Mouse (Mus musculus) midbrain, postnatal 0 days (tissue): ENCODE measurements at regions not wholly inside any gene's neighbourhood (a gene's known extent, or its start where the extent isn't known, plus 50 kb on each side); places are given as distances from the start of the nearest gene placed in this dataset.

Experiments used
- ATAC-seq: fragments of 200-750 bp; cut with Nextera tagmentation; 2 replicates; pipeline ENCODE4 v1.8.0; 2017; ENCODE audit warnings: moderate number of reproducible peaks, mild to moderate bottlenecking, moderate TSS enrichment, moderate library complexity; ENCODE audit not compliant: low FRiP score
- DNase-seq: peaks from one replicate; pipeline ENCODE4 v3.0.0-alpha.2; 2015; ENCODE audit warnings: low spot score
- H3K27ac ChIP-seq: fragments of 300-500 bp; sonication (generic); 2 replicates; pipeline ENCODE4 v1.5.1; 2014; ENCODE audit warnings: low read depth, mild to moderate bottlenecking, low read length, mixed read lengths
- H3K27me3 ChIP-seq: fragments of 300-500 bp; sonication (generic); 2 replicates; pipeline ENCODE4 v1.6.1; 2014; ENCODE audit warnings: low read length, control low read depth, mixed read lengths; ENCODE audit not compliant: insufficient read depth
- H3K36me3 ChIP-seq: fragments of 300-500 bp; sonication (generic); 2 replicates; pipeline ENCODE4 v1.6.1; 2014; ENCODE audit warnings: low read length, control low read depth, mixed read lengths; ENCODE audit not compliant: insufficient read depth
- H3K4me1 ChIP-seq: fragments of 300-500 bp; sonication (generic); 2 replicates; pipeline ENCODE4 v1.6.1; 2014; ENCODE audit warnings: mild to moderate bottlenecking, control low read depth, antibody characterized with exemption, low read length, mixed read lengths; ENCODE audit not compliant: insufficient read depth
- H3K4me2 ChIP-seq: fragments of 300-500 bp; sonication (generic); 2 replicates; pipeline ENCODE4 v1.6.1; 2014; ENCODE audit warnings: low read depth, mild to moderate bottlenecking, low read length, mixed read lengths; ENCODE audit not compliant: poor library complexity, severe bottlenecking
- H3K4me3 ChIP-seq: fragments of 300-500 bp; sonication (generic); 2 replicates; pipeline ENCODE4 v1.5.1; 2014; ENCODE audit warnings: low read depth, mild to moderate bottlenecking, low read length, moderate library complexity
- H3K9ac ChIP-seq: fragments of 300-500 bp; sonication (generic); replicated peaks from 2 replicates; pipeline ENCODE4 v1.6.1; 2014; ENCODE audit warnings: mild to moderate bottlenecking, low read length, moderate library complexity, mixed read lengths; ENCODE audit not compliant: poor library complexity, severe bottlenecking
- H3K9me3 ChIP-seq: fragments of 300-500 bp; sonication (generic); 2 replicates; pipeline ENCODE4 v1.6.1; 2016; ENCODE audit warnings: low read length, control low read depth
- CTCF ChIP-seq: IDR thresholded peaks from 2 replicates; pipeline ENCODE4 v1.5.1; 2016; ENCODE audit warnings: antibody characterized with exemption, mild to moderate bottlenecking
- WGBS: fragments of 180-500 bp; shearing (Covaris S2); extraction: QIAGEN DNeasy Blood & Tissue Kit; methylation state at CpG from one replicate; pipeline ENCODE4 v1.1.7; 2014; 5-methylcytosine and 5-hydroxymethylcytosine counted together

- no peak for TF ChIP-seq CTCF
- WGBS = 58% methylated on average over 10 of the region's 10 CpGs
These were observed 174.8 kb downstream of the Drd1 start for GRCm38 (mm10) chr13:53880466-53881250.

GRCm38 (mm10) chr13:53875546-53875945, 180.0 kb downstream of the Drd1 start:
- no peak overlapping the region for H3K27ac ChIP-seq
- no peaks in the 10 kb centered on the region for H3K9me3 ChIP-seq
- TF ChIP-seq CTCF = no peak
- WGBS = 85% methylated on average over 4 of the region's 4 CpGs
- no peak overlapping the region for H3K4me2 ChIP-seq
- ATAC-seq (no peak), DNase-seq (no peak)
- no peak overlapping the region for H3K4me3 ChIP-seq
- no peaks in the 10 kb centered on the region for H3K36me3 ChIP-seq
- H3K9ac ChIP-seq = no peak overlapping the region
- no peaks in the 10 kb centered on the region; the same call in 1 of the 2 replicates for H3K27me3 ChIP-seq
- no peaks in the 10 kb centered on the region for H3K4me1 ChIP-seq

More at GRCm38 (mm10) chr13:53880466-53881250, 174.8 kb downstream of the Drd1 start:
- Histone ChIP-seq H3K4me3 (no peak overlapping the region), H3K4me1 (no peaks in the 10 kb centered on the region), H3K27me3 (no peaks in the 10 kb centered on the region), H3K27ac (no peak overlapping the region), H3K9ac (no peak overlapping the region), H3K9me3 (no peaks in the 10 kb centered on the region), H3K36me3 (no peaks in the 10 kb centered on the region), H3K4me2 (no peak overlapping the region)
- ATAC-seq (no peak), DNase-seq (peak; percentile 15)

GRCm38 (mm10) chr13:53865323-53865722, 190.2 kb downstream of the Drd1 start:
- Histone ChIP-seq H3K4me2 (no peak overlapping the region), H3K4me3 (no peak overlapping the region), H3K9me3 (no peaks in the 10 kb centered on the region), H3K9ac (no peak overlapping the region), H3K27ac (no peak overlapping the region), H3K36me3 (no peaks in the 10 kb centered on the region), H3K27me3 (no peaks in the 10 kb centered on the region), H3K4me1 (no peaks in the 10 kb centered on the region)
- DNase-seq (no peak), ATAC-seq (no peak)
- TF ChIP-seq CTCF = no peak
- WGBS = 79% methylated on average over 5 of the region's 5 CpGs

- ATAC-seq (no peak), DNase-seq (peak; percentile 31)
- no peak overlapping the region for H3K9ac ChIP-seq
- 45% methylated on average over 4 of the region's 4 CpGs for WGBS
- H3K4me3 ChIP-seq = no peak overlapping the region
- H3K4me2 ChIP-seq = no peak overlapping the region
- no peak for TF ChIP-seq CTCF
- no peaks in the 10 kb centered on the region for H3K9me3 ChIP-seq
- no peak overlapping the region for H3K27ac ChIP-seq
- H3K36me3 ChIP-seq = no peaks in the 10 kb centered on the region
- no peaks in the 10 kb centered on the region for H3K27me3 ChIP-seq
- no peaks in the 10 kb centered on the region for H3K4me1 ChIP-seq
These were observed 193.2 kb downstream of the Drd1 start for GRCm38 (mm10) chr13:53862336-53862735.

DNA sequence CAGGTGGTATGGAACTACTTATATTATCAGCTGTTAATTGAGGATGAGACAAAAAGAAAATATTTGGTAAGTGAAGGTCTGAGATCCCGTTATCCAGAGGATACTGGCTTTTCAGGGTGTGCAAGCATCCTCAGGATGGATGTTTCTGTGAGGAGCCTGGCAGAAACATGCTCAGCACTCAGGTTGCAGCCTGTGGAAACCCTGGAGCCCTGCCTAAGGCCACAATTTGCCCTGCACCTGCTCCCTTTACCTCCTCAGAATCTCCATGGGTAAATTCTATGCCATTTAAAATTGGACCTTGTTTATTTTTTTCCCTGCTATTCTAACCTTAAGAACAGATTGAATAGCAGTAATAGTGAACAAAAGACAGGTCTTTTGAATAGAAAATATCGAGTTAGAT, 201.3 kb downstream of the Drd1 start:
- no peak overlapping the region for H3K27ac ChIP-seq
- H3K9ac ChIP-seq = no peak overlapping the region
- H3K9me3 ChIP-seq = no peaks in the 10 kb centered on the region
- WGBS = 59% methylated on average over 2 of the region's 2 CpGs
- no peak overlapping the region for H3K4me3 ChIP-seq
- H3K4me2 ChIP-seq = no peak overlapping the region
- DNase-seq = no peak
- no peaks in the 10 kb centered on the region for H3K4me1 ChIP-seq
- no peaks in the 10 kb centered on the region for H3K36me3 ChIP-seq
- no peak for ATAC-seq
- no peak for TF ChIP-seq CTCF
- H3K27me3 ChIP-seq = no peaks in the 10 kb centered on the region

- Histone ChIP-seq H3K36me3 (no peaks in the 10 kb centered on the region), H3K4me2 (no peak overlapping the region), H3K9ac (no peak overlapping the region), H3K4me3 (no peak overlapping the region), H3K27me3 (no peaks in the 10 kb centered on the region), H3K27ac (no peak overlapping the region), H3K4me1 (no peaks in the 10 kb centered on the region), H3K9me3 (no peaks in the 10 kb centered on the region)
- no peak for DNase-seq
- ATAC-seq = no peak
- WGBS = 70% methylated on average over 9 of the region's 9 CpGs
- no peak for TF ChIP-seq CTCF
These were observed 205.4 kb downstream of the Drd1 start for GRCm38 (mm10) chr13:53850146-53850545.
